Mouse (Mus musculus): ENCODE data around the gene Map4k2. TPM values are rescaled to one million over a fixed set of nuclear protein-coding genes. Genes with fewer than 3 reads are reported as not detected.
A peak's percentile ranks its signal among the peaks of the same experiment; 100 is the strongest.
"Not testable (repeated sequence)": the region's sequence is repeated elsewhere in the genome, so short reads cannot be mapped to it uniquely, and the experiment has no call there.

The Map4k2 gene
- total RNA-seq (2021): 100 to 1,000 TPM in 1 of 2 experiments, 10 to 100 TPM in 1; 92.9 to 100 TPM
- long read RNA-seq, experiment 1, full-length matches to known transcripts: 16 of 63 reads
- long read RNA-seq, experiment 1, partial matches to known transcripts: 19 of 63 reads
- long read RNA-seq, experiment 1, other reads (novel, unspliced or antisense): 28 of 63 reads
- long read RNA-seq, experiment 2, full-length matches to known transcripts: 11 of 39 reads
- long read RNA-seq, experiment 2, partial matches to known transcripts: 19 of 39 reads
- long read RNA-seq, experiment 2, other reads (novel, unspliced or antisense): 9 of 39 reads

DNA sequence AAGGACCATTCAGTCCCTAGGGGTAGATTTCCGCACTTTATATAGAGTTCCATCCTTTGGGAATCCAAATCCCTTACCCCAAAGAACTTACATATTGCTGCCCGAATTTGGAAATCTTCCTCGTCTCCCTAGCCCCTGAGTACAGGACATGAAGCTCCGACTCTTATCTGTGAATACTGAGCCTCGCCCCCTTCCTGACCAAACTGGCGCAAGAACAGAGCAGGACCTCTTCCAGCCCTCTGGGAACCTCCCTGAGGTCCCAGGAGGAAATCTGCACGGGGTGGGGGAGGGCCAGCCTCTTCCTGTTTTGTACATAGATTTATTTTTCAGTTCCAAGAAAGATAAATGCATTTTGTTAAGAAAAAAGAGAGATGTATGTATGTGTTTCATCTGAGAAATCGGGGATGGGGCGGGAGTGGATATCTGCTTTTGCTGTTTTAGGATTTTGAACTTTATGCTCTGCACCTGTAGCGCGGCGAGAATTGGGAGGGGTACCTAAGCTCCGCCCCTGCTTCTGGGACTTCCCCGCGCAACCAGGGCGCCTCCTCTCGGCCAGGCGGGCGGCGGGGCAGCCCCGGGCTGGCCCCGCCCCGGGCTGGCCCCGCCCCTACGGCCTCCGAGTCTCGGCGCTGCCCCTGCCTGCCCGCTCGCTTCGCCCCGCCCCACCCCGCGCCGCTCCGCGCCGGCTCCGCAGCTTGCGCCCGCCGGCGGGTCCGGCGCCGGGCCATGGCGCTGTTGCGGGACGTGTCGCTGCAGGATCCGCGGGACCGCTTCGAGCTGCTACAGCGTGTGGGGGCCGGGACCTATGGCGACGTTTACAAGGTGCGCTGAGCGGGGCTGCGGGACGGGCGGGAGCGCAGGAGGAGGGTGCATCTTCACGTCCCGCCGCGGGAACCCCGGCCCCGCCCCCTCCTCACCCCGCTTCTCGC, at the start of gene Map4k2:
Map4k2 (plus strand) TSS at position 612 of the 929 bp plus-strand sequence.
- peak; percentile 78 to 86 for DNase-seq (ENCODE audit: low spot score in 2 of 2)

DNA sequence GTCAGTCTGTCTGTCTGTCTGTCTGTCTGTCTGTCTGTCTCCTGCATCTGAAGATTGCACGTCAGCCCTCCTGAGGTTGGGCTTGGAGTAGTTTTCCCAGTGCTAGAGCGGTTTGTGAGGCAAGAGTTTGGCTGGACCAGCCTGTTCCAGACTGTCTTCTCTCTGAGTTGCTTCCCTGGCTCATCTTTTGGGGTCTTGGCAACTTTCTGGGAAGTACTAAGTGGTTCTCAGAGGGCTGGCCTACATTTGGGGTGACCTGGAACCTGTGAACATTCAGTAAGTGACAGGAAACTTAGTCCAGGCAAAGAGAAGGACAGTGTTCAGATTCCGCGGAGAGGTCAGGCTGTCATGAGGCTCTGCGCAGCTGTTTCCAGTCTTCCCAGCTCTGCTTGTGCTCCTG, 48.7 kb upstream of the Map4k2 start:
- no peak for DNase-seq (ENCODE audit: low spot score in 2 of 2)

DNA sequence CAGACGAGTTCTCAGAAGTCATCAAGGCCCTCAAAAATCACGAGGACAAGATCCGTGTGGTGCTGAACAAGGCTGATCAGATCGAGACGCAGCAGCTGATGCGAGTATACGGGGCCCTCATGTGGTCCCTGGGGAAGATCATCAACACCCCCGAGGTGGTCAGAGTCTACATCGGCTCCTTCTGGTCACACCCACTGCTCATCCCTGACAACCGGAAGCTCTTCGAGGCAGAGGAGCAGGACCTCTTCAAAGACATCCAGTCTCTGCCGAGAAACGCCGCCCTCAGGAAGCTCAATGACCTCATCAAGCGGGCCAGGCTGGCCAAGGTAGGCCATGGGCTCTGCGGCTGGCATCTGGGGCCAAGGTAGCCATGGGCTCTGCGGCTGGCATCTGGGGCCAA, 46.6 kb upstream of the Map4k2 start:
- DNase-seq (ENCODE audit: low spot score in 2 of 2): no peak

DNA sequence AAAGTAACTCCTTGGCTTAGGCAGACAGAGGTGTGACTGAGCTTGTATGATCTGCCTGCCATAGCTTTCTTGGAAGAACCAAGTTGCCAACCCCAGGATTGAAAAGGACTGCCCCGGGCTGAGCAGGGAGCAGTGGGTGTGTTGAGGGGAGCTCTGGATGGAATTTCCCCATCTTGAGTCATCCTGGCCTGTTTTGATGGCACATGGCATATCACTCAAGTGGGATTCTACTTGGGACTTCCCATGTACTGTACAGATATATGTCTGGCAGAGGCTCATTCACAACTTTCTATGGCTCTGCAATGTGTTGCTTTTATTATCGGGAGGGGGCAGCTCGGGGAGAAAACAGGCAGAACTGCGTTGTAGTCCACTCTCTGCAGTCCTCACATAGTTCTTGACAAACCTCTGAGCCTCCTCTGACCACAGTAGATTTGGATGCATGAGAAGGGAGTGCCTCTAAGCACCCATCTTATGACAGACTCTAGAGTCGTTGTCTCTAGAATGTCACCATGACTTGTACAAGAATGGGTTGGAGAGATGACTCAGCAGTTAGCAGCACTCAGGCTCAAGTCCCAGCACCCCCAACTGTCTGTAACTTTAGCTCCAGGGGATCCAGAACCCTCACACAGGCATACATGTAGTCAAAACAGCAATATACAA, 44.3 kb upstream of the Map4k2 start:
- no peak for DNase-seq (ENCODE audit: low spot score in 2 of 2)

DNA sequence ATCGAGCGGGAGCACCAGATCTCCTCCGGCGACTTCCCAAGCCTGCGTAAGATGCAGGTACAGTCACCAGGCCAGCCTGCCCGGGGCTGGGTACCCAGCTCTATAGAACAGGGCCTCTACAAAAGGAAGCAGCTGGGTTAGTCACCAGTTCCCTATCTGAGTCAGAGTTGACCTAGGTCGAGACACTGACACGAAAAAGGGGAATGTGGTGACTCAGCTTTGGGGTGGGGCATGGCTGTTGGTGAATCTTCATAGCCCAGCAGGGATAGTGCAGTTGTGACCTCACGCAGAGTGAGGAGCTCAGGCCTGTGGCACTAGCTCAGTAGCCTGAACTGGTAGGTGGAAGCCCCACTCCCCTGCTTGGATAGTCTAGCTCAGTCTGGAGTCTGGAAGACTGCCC, 43.3 kb upstream of the Map4k2 start:
- no peak for DNase-seq (ENCODE audit: low spot score in 2 of 2)

DNA sequence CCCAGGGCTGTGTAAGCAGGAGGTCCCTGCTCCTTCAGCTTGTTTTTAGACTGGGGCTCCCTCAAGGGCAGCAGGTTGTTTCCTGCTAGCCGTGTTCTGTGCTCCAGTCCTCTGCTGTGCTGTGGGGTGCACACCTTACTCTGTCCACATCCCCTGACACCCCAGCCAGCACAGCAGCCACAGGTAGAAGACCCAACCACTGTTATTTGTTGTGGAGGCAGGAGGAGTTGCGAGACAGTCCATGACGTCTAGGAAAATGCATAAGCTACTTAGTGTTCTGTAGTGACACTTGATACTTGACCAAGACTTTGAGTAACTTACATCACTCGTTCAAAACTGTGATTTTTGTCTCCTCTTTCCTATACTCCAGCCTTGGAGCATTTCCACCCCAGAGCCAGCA, 41.9 kb upstream of the Map4k2 start:
- DNase-seq (ENCODE audit: low spot score in 2 of 2): no peak

DNA sequence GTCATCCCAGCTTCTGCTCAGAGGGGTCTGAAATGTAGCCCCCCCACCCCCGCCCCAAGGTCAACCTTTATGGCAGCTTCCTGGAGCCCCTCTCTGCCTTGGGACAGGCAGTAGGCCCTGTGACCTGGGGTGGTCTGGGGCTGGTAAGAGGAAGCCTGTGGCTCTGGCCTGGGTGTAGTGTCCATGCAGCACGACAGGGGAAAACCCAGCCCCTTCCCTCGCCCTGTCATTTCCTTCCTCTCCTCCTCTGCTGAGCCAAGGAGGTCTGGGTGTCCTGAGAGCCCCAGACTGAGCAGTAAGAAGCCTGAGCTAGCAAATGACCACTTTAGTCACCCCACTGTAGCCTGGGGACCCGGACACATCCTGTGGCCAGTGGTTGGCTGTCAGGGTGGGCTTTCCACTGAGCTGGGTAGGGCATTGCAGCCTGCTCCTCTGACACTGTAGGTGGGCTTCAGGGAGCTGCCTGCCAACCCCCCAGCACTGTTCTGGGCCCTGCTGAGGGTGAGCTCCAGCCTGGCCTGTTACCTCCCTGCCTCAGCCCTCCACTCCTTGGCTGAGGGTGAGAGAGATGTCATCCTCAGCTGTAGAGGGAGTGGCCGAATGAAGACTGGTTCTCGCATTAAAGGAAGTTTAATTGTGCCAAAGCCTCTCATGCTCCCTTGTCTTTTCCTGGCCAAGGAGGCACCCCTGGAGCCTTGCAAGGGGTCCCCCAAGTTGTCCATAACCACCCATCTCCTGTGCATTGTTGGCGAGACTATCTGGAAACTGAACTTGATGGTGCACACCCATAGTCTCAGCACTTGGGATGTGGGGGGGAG, 41.3 kb upstream of the Map4k2 start:
- no peak for DNase-seq (ENCODE audit: low spot score in 2 of 2)

DNA sequence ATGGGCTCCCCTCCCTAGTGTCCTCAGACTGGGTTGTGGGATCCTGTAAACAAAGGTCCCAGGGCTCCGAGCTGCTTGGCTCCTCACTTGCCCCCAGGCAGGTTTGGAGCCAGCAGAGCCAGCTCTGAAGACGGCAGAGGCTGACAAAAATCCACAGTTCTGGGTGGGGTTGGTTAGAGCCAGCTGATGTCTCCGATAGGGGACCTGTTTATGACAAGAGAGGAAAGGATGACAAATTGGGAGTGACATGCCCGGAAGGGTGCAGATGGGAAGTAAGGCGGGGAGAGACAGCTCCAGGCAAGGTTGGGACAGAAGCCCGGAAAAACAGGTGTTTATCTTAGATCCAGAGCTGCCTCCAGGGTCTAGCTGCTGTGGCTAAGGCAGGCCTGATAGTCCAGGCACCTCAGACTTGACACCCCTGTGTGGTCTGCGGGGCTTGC, 40.5 kb upstream of the Map4k2 start:
- DNase-seq (ENCODE audit: low spot score in 2 of 2): no peak

DNA sequence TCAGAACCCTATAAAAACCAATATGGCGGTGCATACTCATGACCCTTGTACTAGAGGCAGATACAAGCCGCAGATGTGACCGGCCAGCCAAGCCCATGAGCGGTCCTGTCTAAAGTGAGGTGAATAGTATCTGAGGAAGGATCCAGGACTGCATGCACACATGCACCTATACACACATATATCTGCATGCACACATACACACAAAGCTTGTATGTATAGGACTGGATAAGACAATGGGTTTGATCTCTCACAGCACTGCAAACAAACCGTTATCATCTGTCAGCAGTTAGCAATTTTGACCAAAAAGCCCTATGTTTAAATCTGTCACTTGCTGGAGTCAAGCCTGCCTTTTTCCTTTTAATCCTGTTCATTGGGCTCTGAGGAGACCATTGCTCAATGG, 38.8 kb upstream of the Map4k2 start:
- no peak for DNase-seq (ENCODE audit: low spot score in 2 of 2)

DNA sequence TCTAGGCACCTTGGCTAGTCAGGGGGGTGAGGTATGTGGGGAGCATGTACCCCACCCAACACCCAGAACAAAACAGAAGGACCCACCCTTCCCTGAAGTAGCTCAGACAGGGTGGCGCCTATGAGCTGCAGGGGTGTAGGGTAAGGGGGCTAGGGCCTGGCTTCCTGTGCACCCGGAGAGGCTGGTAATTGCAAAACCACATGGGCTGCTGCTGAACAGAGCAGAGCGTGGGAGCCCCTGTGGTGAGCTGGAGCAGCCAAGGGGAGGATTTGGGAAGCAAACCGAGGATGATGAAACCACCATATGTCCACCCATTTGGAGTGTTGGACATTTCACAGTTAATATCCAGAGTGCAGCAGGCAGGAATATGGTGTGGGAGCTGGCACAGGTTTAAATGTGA, 38.4 kb upstream of the Map4k2 start:
- DNase-seq (ENCODE audit: low spot score in 2 of 2): peak; percentile 34 to 44

DNA sequence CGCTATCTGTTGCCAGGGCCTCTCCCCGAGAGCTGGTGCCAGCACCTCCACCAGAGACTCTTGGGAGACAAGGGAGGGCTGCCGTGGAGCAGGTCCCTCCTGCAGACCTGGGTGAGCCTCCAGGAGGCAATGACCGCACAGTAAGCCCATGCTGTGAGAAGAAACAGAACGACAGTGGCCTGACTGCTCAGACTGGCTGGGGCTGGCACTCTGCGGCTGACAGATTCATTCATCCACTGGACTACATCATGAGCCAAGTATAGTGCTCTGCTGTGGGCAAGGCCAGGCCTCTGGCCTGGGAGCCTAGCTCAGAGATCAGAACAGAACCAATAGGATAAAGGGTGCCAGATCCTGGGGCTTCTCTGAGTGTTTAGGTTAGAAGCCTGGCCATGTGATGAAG, 37.1 kb upstream of the Map4k2 start:
- no peak for DNase-seq (ENCODE audit: low spot score in 2 of 2)

DNA sequence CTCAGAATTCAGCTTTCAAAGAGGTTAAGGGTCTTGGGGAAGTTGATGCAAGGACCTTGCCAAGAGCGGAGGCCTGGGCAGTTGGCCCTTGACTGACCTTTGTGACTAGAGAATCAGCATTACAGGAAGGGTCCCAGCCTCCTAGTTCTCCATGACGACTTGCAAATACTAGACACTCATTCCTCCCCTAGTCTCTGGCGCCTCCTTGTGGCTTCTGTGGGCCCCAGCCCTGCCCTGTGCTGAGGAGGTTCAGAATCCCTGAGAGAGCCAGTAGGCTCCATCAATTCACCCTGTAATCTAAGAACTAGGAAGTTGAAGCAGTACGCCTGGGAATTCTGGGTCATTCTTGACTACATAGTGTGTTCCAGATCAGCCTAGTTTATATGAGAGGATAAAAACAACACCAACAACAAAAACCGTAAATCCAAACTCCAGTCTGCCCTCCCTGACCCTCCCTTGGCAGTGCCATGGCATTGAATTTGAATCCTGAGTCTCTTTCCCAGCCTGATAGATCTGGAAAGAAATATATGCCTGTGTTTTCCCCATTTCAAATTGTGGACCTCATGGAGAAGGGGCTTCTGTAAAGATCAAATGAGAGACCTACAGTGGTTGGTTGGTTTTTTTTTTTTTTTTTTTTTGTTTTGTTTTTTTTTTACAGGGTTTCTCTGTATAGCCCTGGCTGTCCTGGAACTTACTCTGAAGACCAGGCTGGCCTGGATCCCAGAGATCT, 36.0 kb upstream of the Map4k2 start:
- DNase-seq (ENCODE audit: low spot score in 2 of 2): peak; percentile 83 to 85

DNA sequence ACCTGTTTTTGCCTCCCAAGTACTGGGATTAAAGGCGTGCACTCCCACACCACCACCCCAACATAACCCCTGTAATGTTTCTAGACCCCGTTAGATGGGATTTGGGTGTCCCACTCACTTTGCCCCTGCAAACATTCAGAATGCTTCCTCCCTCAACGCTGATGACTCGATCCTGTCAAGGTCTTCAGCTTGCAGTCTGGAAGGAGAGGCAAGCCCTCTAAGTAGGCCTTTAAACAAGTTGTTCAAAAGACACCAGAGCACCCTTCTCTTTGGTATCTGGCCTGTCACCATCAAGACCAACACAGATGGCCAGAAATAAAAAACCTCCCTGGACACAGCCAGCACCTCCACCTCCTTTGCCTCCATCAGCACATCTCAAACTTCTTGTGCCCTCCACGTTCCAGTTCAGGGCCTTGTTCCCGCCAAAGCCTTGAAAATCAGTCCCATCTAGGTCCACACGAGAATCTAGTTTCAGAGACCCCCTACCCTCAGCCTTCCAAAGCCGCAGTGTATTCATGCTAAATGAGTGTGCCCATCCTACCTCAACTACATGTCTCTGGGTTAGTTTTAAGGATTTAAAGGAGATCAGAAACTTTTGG, 35.3 kb upstream of the Map4k2 start:
- DNase-seq (ENCODE audit: low spot score in 2 of 2): no peak

DNA sequence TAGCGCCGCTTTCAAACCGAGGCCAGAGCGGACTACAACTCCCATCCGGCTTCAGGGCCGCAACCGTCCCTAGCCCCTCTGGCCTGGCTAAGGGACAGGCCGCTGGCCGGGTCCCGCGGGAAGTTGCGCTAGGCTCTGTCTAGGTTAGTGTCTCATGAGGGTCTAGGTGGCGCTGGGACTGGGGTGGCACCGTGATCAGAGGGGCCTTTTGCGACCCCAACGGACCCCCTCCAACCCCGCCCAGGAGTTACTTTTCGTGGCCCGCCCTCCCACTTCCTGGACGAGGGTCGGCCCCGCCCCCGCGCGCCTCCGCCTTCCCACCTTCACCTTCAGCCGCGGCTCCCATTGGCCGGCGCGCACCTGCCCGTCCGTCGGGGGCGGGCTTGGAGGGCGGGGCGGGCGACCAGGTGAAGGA, 34.8 kb upstream of the Map4k2 start, which contains the start of gene Cdc42bpg:
Cdc42bpg (plus strand) TSS at position 320 of the 415 bp plus-strand sequence.
- no peak for DNase-seq (ENCODE audit: low spot score in 2 of 2)

DNA sequence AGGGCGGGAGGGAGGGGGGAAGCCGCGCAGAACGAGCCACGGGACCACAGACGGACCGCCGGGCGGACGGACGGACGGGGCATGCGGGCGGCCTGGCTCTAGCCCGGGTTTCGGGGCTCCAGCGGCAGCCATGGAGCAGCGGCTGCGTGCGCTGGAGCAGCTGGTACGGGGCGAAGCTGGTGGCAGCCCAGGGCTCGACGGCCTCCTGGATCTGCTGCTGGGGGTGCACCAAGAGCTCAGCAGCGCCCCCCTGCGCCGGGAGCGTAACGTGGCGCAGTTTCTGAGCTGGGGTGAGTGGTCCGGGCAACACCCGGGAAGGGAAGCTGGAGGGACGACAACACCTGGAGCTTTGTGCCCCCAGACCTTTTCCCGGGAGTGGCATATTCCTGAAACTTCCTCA, 34.3 kb upstream of the Map4k2 start:
- DNase-seq (ENCODE audit: low spot score in 2 of 2): peak in 1 of 2 experiments; percentile 48

DNA sequence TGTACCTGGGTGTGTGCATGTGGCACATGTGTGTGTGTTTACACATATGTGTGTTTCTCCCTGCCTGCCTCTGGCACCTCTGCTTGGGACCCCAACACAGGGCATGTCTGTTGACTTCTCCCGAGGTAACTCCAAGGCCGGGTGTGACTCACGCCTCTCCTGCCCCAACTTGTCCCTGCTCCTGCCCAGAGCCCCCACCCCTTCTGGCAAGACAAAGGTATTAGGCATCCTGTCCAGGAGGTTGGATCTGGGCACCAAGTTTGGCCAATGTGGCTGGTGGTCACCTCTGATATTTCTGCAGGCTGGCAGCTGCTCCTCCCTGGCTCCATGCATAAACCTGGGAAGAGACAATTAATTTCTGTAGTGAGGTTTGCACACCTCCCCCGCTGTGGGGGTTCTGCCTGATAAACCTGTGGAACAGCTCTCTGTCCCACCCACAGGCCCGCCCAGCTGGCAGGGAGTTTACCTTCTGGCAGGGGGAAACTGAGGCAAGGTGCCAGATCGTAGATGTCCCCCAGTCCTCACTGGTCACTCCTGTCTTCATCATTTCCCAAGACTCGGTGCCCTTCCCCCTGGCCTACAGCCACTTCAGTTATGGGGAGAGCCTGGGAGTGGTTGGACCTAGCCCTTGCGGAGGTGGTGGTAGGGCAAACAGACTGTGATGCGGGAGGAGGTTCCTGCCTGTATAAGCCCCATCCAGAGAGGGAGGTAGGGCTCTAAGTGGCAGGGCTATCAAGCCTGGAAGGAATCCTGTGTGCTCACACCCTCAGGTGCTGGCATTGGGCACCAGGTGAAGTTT, 33.0 kb upstream of the Map4k2 start:
- no peak for DNase-seq (ENCODE audit: low spot score in 2 of 2)

DNA sequence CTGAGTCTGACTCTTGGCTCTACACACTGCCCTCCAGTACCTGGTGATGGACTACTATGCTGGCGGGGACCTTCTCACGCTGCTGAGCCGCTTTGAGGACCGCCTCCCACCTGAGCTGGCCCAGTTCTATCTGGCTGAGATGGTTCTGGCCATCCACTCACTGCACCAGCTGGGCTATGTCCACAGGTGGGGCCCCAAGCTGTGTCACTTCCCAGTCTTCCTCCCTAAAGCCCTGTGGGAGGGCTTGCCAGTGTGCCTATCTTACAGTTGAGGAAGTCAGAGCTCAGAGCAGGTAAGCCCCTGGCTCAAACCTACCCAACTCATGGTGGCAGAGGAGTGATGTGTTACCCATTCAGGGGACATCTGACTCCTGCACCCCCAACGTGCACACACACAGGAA, 30.8 kb upstream of the Map4k2 start:
- no peak for DNase-seq (ENCODE audit: low spot score in 2 of 2)

DNA sequence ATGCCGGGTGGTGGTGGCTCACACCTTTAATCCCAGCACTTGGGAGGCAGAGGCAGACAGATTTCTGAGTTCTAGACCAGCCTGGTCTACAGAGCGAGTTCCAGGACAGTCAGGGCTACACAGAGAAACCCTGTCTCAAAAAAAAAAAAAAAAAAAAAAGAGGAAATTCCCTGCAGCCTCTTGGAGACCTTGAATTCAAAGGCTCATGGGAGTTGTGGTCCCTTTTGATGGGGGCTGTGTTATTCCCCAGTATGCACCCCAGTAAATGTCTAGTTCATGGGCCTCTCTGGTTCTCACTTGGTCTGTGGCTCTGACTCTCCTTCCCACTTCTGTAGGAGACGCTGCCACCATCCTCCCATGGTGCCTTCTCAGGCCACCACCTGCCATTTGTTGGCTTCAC, 29.2 kb upstream of the Map4k2 start:
- not testable (repeated sequence) for DNase-seq (ENCODE audit: low spot score in 2 of 2)

DNA sequence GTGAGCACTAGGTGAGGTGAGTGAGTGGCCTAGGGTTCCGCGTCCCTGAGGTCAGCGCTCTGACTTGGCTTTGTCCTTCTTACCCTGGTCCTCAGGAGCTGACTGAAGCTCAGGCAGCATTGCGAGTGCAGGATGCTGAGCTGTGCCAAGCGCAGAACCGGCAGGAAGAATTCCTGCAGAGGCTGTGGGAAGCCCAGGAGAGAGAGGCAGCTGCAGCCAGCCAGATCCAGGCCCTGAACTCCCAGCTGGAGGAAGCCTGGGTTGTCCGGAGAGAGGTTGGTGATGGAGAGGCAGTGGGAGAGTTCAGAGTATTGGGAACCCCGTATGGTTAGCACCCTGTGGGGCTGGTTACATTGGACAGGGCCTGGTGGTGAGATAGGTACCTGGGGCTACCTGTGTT, 27.1 kb upstream of the Map4k2 start:
- DNase-seq (ENCODE audit: low spot score in 2 of 2): no peak

Measured in left cerebral cortex, adult 18-20 months (tissue).